Mouse (Mus musculus) ovary, postnatal 36 days (tissue): ENCODE measurements around the gene Mnx1.
"Not testable (repeated sequence)": the region's sequence is repeated elsewhere in the genome, so short reads cannot be mapped to it uniquely, and the experiment has no call there.

ENCODE experiments used
- DNase-seq: peaks from one replicate; pipeline ENCODE4 v3.0.0; 2022; ENCODE audit warnings: low spot score, mixed read lengths

The Mnx1 gene

DNA sequence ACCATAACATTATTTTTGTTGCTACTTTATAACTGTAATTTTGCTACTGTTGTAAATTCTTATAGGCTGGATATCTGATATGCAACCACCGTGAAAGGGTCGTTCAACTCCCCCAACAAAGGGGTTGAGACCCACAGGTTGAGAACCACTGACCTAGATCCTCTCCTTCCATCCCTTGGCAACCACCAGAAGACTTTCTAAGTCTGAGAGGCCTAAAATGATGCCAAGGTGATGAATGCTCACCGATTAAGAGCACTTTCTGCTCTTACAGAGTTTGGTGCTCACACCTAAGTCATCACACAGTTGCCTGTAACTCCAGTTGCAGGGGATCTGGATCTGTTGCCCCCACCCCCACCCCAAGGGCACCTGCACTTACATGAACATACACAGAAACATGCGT, 8.8 kb downstream of the Mnx1 start:
- no peak for DNase-seq

DNA sequence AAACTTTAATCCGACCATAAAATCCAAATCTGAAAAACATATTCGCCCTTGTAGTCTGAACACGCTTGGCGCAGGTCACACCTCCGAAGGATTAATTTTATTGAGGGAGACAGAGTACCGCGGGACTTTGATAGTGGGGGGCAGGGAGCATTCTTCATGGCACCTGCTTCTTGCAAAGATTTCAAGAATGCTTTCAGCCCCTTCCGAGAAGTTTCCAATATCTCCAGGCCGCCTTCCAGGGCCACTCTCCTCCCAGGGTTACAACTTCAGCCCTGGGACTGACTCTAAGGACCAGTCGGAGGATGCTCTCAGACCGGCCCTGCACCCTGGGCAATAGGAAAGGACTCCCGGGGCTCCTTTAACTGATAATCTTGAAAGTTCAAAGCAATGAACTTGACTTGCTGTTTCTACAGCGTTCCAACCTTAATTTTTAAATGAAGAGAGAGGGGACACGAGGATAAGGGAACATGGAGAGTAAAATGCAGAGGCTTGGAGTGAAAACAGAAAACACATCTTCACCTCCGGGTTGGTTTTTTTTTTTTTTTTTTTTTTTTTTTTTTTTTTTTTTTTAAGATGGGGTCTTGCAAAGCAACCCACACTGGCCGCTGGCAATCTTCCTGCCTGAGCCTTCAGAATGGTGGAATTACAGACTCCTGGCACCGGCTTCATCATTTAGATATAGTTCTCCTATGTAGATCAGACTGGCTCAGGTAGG, 9.8 kb downstream of the Mnx1 start:
- DNase-seq = no peak

DNA sequence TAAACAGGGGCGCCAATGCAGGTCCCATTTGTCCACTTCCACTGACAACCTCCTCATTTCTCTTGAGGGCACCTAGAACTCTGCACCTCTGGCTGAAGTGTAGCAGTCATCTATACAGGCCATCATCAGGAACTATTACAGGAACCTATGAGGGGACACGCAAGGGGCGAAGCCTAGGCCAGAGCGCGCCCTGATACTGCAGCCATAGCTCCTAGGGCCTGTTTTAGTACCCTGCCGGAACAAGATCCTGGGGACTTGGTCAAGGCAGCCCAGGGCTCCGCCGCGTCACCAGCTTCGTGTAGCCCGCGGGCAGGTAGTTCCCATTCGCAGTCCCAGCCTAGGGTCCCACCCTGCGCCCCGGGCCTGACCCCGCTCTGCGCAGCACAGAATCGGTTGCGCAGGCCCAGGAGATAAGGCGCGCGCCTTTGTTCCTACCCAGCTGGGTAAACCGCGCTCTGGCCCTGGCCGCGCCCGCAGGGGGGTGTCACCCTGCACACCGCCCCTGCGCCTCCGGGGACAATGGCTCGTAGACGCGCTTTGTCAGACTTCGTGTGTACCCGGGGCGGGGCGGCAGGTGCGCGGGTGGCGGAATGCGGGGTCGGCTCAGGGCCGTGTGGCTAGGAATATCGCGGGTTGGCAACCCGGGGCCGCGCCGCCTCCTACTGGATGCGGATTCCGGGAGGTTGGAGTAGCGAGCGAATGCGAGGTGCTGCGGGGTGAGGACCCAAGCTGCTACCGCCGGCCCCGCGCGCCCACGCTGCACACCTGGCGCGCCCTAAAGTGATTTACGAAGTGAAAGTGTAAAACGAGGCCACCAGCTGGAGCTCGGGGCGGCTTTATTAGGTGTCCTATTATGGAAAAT, 10.6 kb downstream of the Mnx1 start:
- no peak for DNase-seq

DNA sequence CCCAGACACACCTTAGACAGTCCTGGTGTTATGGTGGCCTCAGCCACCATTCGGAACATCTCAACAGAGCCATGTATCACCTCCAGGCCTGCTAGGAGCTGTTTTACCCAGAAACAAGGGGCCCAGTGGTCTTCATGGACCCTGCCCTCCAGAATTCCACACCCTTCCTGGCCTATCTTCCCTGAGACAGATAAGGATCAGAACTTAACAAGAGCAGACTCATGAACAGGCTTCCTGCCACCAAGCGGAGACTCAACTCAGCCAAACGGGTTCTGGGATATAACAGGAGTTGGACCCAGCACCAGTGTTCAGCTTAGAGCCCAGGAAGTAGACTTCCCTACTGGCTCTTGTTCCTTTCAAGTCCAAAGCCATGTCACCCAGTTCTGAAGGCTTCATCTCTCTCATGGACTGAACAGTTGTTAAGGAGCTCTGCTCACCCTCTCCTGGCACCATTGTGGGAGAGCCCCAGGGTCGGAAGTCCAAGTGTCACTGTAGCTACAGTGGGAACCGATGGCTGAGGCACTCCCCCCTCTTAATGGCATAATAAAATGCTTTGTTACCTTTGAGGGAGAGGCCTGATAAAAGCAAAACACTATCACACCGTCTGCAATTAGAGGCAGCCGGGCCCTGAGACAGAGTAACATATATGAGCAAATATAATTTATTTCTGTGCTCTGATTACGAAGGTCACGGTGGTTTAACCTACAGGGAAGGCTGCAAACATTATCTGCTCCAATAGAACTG, 15.2 kb downstream of the Mnx1 start:
- no peak for DNase-seq

DNA sequence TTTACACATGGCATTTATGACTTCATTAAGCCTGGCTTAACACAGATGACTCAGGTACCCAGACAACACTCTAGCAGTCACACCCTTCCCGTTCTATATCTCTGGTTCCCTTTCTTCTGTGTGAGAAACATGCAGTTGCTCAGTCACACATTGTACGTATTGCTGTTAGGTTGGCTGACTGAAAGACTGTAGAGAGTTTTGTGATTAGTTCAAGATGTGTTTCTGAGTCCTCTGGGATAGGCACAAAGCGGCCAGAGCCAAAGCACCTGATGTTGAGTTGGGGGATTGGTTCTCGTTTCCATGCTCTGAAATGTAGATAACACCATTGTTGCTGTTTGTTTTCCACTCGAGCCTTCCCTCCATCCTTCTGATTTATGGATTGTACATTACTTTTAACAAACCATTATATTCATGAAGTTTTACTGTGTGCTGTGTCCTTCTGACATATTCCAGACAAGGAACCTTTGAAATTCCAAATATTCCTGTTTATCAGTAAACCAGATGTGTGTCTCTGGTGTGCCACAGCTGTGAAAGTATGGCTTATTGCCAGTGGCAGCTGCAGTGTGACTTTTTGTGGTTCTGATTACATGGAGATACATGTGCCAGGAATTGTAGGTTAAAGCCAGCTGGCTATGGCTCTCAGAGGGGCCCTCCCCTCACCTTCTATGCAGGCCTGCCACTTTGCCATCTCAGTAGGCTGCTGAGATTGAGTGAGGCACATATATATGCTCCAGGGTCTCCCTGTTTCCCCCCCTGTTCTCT, 21.2 kb downstream of the Mnx1 start:
- no peak for DNase-seq

DNA sequence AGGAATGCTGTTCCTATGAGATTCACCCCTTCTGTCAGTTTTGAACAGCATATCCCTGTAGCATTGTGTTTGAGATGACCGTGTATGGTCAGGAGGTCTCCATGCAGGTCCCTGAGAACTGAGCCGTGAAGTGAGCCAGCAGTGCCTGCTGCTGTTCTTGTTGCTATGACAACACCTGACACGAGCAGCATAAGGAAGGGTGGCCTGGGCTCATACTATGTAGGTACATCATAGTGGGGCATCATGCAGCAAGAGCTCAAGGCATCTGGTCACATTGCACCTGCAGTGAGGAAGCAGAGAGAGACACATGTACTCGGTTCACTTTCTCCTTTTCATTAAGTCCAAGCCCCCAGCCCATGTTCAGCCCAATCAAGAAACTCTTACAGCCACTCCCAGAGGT, 25.9 kb downstream of the Mnx1 start:
- DNase-seq = no peak

DNA sequence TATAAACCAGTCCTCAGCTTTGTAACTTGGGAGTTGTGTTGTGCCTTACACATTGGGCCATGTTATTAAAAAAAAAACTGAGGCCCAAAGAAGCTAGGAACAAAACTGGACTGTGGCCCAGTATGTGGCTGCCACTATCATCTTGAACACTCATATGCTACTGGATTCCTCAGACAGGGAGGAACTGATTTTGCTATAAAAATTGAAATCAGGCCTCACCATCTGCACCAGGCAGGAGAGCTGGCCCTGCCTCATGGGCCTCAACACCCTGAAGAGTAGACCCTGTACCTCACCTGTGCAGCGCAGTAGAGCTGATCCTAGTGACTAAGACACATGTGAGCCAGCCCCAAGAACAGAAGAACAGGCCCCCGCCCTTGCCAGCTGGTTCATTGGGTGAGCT, 33.0 kb downstream of the Mnx1 start:
- DNase-seq = no peak

DNA sequence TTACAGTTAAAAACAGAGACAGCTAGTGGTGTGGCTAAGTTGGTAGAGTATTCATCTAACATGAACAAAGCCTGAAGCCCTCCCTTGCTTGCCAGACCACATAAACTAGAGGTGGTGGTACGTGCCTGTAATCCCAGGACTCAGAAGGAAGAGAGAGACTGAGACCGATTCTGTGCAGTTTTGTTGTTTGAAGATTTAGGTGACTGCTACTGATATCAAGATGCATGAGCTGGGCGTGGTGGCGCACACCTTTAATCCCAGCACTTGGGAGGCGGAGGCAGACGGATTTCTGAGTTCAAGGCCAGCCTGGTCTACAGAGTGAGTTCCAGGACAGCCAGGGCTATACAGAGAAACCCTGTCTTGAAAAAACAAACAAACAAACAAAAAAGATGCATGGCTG, 41.5 kb downstream of the Mnx1 start:
- not testable (repeated sequence) for DNase-seq

DNA sequence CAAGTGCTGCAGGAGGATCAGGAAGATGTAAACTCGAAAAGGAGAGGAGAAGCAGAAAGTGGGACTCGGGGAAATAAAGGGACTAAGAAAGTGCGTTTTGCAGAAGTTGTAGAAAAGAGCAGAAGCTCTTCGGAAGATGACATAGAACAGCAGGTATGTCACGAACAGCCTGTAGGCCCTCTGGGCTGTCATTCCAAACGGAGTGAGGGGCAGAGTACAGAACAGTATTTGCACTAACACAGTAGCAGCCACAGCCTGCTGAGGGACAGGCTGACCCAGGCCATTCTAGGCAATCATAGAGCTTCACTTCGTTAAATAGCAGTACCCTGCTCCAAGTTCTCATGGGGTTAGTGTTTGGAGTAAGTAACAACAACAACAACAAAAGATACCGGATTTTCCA, 42.8 kb downstream of the Mnx1 start:
- no peak for DNase-seq

DNA sequence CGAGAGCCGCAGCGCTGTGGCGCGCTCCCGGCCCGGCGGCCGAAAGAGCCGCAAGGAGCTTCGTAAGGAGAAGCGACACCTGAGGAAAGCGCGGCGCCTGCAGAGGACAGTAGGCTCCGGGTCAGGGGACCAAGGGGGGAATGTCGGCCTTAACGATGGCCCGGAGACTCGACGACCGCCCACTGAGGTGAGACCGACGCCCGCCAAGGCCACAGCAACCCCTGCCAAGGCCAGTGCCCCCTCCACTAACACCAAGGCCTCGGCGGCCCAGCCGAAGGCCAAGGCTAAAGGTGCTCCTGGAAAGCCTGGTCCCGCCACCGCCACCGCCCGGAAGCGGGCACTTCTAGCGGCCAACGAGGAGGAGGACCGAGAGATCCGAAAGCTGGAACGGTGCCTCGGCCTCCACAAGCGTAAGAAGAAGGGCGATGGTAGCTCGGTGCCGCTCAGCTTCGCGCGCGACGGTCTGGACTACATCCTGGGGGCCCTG, 43.4 kb downstream of the Mnx1 start:
- DNase-seq = peak; percentile 54

DNA sequence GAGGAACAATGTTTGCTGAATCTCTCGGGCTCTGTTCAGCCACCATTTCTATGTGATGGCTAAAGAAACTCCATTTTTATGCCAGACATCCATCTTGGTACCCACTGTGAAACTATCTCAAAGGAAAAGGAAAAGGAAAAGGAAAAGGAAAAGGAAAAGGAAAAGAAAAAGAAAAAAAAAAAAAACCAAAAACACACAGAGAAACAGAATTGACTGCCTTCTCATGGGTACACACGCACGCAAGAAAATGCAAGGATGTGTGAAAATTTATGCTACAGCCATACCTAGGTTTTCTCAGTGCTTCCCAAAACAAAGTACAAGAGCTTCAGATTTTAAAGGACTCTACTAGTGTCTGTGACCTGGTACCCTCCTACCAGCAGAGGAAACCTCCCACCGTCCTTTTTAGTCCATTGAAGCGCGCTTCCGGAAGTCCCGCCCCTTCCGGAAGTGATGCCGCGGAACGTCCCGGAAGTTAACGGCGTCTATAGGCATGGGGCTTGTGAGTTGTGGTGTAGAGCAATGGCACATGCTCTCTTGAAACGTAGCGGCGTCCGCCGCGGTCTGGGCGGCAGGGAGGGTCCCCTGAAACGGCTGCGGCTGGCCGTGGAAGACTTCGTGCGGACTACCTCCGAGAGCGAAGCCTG, 43.9 kb downstream of the Mnx1 start, which contains the start of gene Nom1:
Nom1 (plus strand) TSS at position 437 of the 644 bp plus-strand sequence.
- DNase-seq = peak; percentile 86

DNA sequence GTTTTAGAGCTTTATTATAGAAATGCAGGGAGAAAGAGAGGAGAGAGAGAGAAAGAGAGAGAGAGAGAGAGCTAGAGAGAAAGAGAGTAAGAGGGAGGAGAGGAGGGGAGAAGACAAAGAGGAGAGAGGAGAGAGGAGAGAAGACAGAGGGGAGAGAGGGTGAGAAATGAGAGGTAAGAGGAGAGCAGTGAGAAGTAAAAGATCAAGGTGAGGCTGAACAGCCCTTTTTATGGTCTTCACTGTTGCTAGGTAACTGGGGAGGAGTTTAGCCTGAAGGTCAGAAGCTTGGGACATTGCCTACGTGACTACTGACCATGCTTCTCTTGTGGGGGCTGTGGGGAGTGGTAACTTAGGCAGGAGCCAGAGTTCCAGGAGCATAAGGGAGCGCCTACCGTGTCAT, 54.9 kb downstream of the Mnx1 start:
- DNase-seq = not testable (repeated sequence)
